22 mouse cellular contexts compared by ENCODE assay signal in the genomic region with DNA sequence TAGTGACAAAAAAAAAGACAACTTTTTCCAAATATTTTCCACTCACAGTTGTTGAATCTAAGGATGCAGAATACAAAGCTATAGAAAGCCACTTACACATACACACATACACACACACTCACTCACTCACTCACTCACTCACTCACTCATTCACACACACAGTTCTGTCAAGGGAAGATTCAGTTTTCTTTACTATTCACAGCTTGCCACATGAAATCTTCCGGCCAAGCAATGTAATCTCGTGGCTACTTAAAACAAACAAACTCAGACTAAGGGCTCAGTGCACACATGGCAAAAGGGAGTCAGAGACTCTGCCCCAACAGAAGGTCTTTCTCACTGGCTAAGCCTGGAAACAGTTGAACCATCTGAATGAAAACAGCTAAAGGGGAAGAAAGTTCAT. TPM values are rescaled to one million over a fixed set of nuclear protein-coding genes. Genes with fewer than 3 reads are reported as not detected.
"Had no signal": no experiment of that assay in that cellular context is flagged by ENCODE, and none has a peak within 500 bp of the region (broad histone marks: within the 10 kb centered on the region; RNA-seq: fewer than 3 reads in every experiment).

No protein-coding gene starts in this region.

- H3K27ac ChIP-seq: liver, embryonic 13.5 days; liver, embryonic 15.5 days; macrophage; midbrain, embryonic 12.5 days; neural tube, embryonic 12.5 days; stomach, embryonic 15.5 days; stomach, postnatal 0 days had no signal

- ATAC-seq: liver, postnatal 0 days; lung, postnatal 0 days; midbrain, embryonic 16.5 days had no signal

- H3K4me1 ChIP-seq: liver, embryonic 15.5 days; midbrain, embryonic 12.5 days had no signal

- H3K27me3 ChIP-seq: liver, embryonic 13.5 days; liver, embryonic 15.5 days; megakaryocyte, embryonic 14.5 days; midbrain, embryonic 12.5 days; neural tube, embryonic 12.5 days; stomach, embryonic 15.5 days had no signal

- H3K36me3 ChIP-seq: liver, embryonic 13.5 days; liver, embryonic 15.5 days; midbrain, embryonic 12.5 days; neural tube, embryonic 12.5 days; stomach, embryonic 15.5 days had no signal

- H3K9me3 ChIP-seq: liver, embryonic 13.5 days; liver, embryonic 15.5 days; megakaryocyte, embryonic 14.5 days; midbrain, embryonic 12.5 days; neural tube, embryonic 12.5 days; stomach, embryonic 15.5 days had no signal

- H3K9ac ChIP-seq: liver, embryonic 13.5 days; liver, embryonic 15.5 days; liver, postnatal 0 days; midbrain, embryonic 12.5 days; neural tube, embryonic 12.5 days; stomach, embryonic 15.5 days had no signal

- H3K4me3 ChIP-seq: liver, embryonic 13.5 days; liver, embryonic 15.5 days; megakaryocyte, embryonic 14.5 days; midbrain, embryonic 12.5 days; neural tube, embryonic 12.5 days; stomach, embryonic 15.5 days had no signal

- H3K4me2 ChIP-seq: liver, embryonic 11.5 days; liver, embryonic 13.5 days; liver, embryonic 15.5 days; midbrain, embryonic 12.5 days; neural tube, embryonic 12.5 days; stomach, embryonic 15.5 days had no signal

- DNase-seq: liver; liver, embryonic 13.5 days; liver, postnatal 0 days; lung, postnatal 36 days; midbrain, embryonic 14.5 days; right cerebral cortex, postnatal 14 days; thymus, adult 2 months; thymus, postnatal 25 days; thymus, postnatal 4 days had no signal

RNA-seq across cellular contexts. Expression of a gene that starts 53.8 kb away (rescaled TPM):
- total RNA-seq: megakaryocyte progenitor cell, adult 5-6 weeks; monocyte, adult 5-6 weeks; neutrophil, adult 5-6 weeks had no signal
- polyA plus RNA-seq: macrophage had no signal
